Comparison of ENCODE assay signal across 11 mouse cellular contexts in genomic region chr13:19636131-19636530, GRCm38 (mm10). TPM values are rescaled to one million over a fixed set of nuclear protein-coding genes. Genes with fewer than 3 reads are reported as not detected.
DNase-seq lines count a peak whose midpoint lies in the region; ATAC-seq and TF ChIP-seq lines count a peak whose summit lies in the region.
"Had no signal": no experiment of that assay in that cellular context is flagged by ENCODE, and none has a peak within 500 bp of the region (broad histone marks: within the 10 kb centered on the region; RNA-seq: fewer than 3 reads in every experiment).

No protein-coding gene starts in this region.

- no peaks in the 10 kb centered on the region for H3K4me1 ChIP-seq in liver, embryonic 16.5 days (ENCODE audit: control insufficient read depth, low read depth, low read length)
- H3K4me1 ChIP-seq: embryonic facial prominence, embryonic 13.5 days; hindbrain, embryonic 15.5 days; midbrain, embryonic 15.5 days had no signal

- no peaks in the 10 kb centered on the region for H3K9me3 ChIP-seq in liver, embryonic 16.5 days (replicated peaks; ENCODE audit: control insufficient read depth, low read length)
- H3K9me3 ChIP-seq: embryonic facial prominence, embryonic 13.5 days; hindbrain, embryonic 15.5 days; midbrain, embryonic 15.5 days had no signal

- WGBS in liver, embryonic 16.5 days (ENCODE audit: insufficient replicate concordance), result 30% methylated on average over 4 of the region's 4 CpGs

- no peak overlapping the region for H3K27ac ChIP-seq in layer of hippocampus, adult 2 months
- no peak overlapping the region for H3K27ac ChIP-seq in liver, embryonic 16.5 days (ENCODE audit: low read length)
- H3K27ac ChIP-seq: embryonic facial prominence, embryonic 13.5 days; hindbrain, embryonic 15.5 days; midbrain, embryonic 15.5 days had no signal

- peak; percentile 87 for ATAC-seq in cerebellum, adult (ENCODE audit: insufficient number of reproducible peaks, low FRiP score, low TSS enrichment)
- ATAC-seq in liver, embryonic 16.5 days (ENCODE audit: low read depth), result 0 out of 2 replicates have a peak, but pooled peaks have one; percentile 27
- ATAC-seq: midbrain, embryonic 15.5 days had no signal

- H3K36me3 ChIP-seq in liver, embryonic 16.5 days (ENCODE audit: control insufficient read depth, insufficient read depth), result no peaks in the 10 kb centered on the region
- H3K36me3 ChIP-seq: embryonic facial prominence, embryonic 13.5 days; hindbrain, embryonic 15.5 days; midbrain, embryonic 15.5 days had no signal

- peak; percentile 75 for TF ChIP-seq CTCF in layer of hippocampus, adult 2 months (conservative IDR thresholded peaks at IDR 0.05)

- DNase-seq in cerebellum, postnatal 4 days (ENCODE audit: low spot score in 2 of 2), result no peak
- no peak for DNase-seq in layer of hippocampus, adult 2 months (ENCODE audit: low spot score in 2 of 2)
- no peak for DNase-seq in layer of hippocampus, postnatal 36 days
- peak; percentile 71 for DNase-seq in adipocyte (ENCODE audit: low spot score)
- no peak for DNase-seq in ovary, adult 18-20 months (ENCODE audit: low spot score)
- DNase-seq in frontal cortex, postnatal 10 days (ENCODE audit: low spot score in 2 of 2), result no peak

- H3K9ac ChIP-seq in liver, embryonic 16.5 days (ENCODE audit: low read depth, low read length), result no peak overlapping the region
- H3K9ac ChIP-seq: embryonic facial prominence, embryonic 13.5 days; hindbrain, embryonic 15.5 days; midbrain, embryonic 15.5 days had no signal

- H3K4me2 ChIP-seq in liver, embryonic 16.5 days (ENCODE audit: low read depth, low read length), result no peak overlapping the region
- H3K4me2 ChIP-seq: embryonic facial prominence, embryonic 13.5 days; hindbrain, embryonic 15.5 days; midbrain, embryonic 15.5 days had no signal

- H3K4me3 ChIP-seq in layer of hippocampus, adult 2 months, result no peak overlapping the region
- H3K4me3 ChIP-seq in liver, embryonic 16.5 days (ENCODE audit: low read depth, low read length), result no peak overlapping the region
- H3K4me3 ChIP-seq: embryonic facial prominence, embryonic 13.5 days; hindbrain, embryonic 15.5 days; midbrain, embryonic 15.5 days had no signal

- H3K27me3 ChIP-seq in liver, embryonic 16.5 days (ENCODE audit: control insufficient read depth, insufficient read depth, low read depth, low read length), result no peaks in the 10 kb centered on the region
- H3K27me3 ChIP-seq: embryonic facial prominence, embryonic 13.5 days; hindbrain, embryonic 15.5 days; midbrain, embryonic 15.5 days had no signal

RNA-seq across cellular contexts. Expression of gene Sfrp4, which starts 13.2 kb away (rescaled TPM):
- total RNA-seq in layer of hippocampus, adult 2 months (2021), result 1 to 10 TPM; 2.1 to 2.7 TPM
- total RNA-seq in layer of hippocampus, postnatal 36 days (2021), result 1 to 10 TPM; 1.3 to 2.0 TPM
- polyA plus RNA-seq in liver, embryonic 16.5 days (2015; fragmentation: Nextera tagmentation; extraction: Ambion mirVana), result 0.22 and 0.40 TPM in 2 replicates

RNA-seq across cellular contexts. Expression of gene Epdr1, which starts 16.4 kb away (rescaled TPM):
- total RNA-seq in layer of hippocampus, adult 2 months (2021), result 100 to 1,000 TPM; 113 to 117 TPM
- 100 to 1,000 TPM in 1 of 2 experiments, 10 to 100 TPM in 1; 98.7 to 104 TPM for total RNA-seq in layer of hippocampus, postnatal 36 days (2021)
- polyA plus RNA-seq in liver, embryonic 16.5 days (2015; fragmentation: Nextera tagmentation; extraction: Ambion mirVana), result 9.5 and 10.4 TPM in 2 replicates
